In the genomic region with DNA sequence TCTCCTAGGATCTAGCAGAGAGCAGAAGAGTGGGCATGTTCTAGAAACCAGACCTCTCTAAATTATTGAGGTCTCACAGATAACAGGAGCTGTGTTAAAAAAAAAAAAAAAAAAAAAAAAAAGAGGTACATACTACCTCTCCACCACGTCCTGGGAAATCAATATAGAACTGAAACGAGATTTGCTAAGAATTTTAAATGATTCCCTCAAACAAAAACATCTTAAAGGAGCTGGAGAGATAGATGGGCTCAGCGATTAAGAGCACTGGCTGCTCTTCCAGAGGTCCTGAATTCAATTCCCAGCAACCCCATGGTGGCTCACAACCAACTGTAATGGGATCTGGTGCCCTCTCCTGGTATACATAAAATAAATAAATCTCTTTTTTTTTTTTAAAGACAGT, we compare ENCODE assay signal across 9 mouse cellular contexts. TPM values are rescaled to one million over a fixed set of nuclear protein-coding genes. Genes with fewer than 3 reads are reported as not detected.
DNase-seq lines count a peak whose midpoint lies in the region; ATAC-seq and TF ChIP-seq lines count a peak whose summit lies in the region.
"Had no signal": no experiment of that assay in that cellular context is flagged by ENCODE, and none has a peak within 500 bp of the region (broad histone marks: within the 10 kb centered on the region; RNA-seq: fewer than 3 reads in every experiment).

No protein-coding gene starts in this region.

- peak overlapping the region; percentile 67 for H3K4me2 ChIP-seq in kidney, embryonic 15.5 days
- H3K4me2 ChIP-seq in hindbrain, embryonic 15.5 days: peak overlapping the region; percentile 64
- H3K4me2 ChIP-seq in midbrain, postnatal 0 days (ENCODE audit: low read depth, low read length, poor library complexity, severe bottlenecking): peak overlapping the region; percentile 60

- peak overlapping the region; percentile 63; the same call in 1 of the 2 replicates for H3K9ac ChIP-seq in kidney, embryonic 15.5 days
- H3K9ac ChIP-seq in hindbrain, embryonic 15.5 days: peak overlapping the region; percentile 54; the same call in 1 of the 2 replicates
- 0 out of 2 replicates have a peak overlapping the region, but pooled peaks have one; percentile 55 for H3K9ac ChIP-seq in midbrain, postnatal 0 days (replicated peaks; ENCODE audit: low read length, poor library complexity, severe bottlenecking)

- H3K4me3 ChIP-seq in kidney, embryonic 15.5 days (replicated peaks): peak overlapping the region; percentile 94
- H3K4me3 ChIP-seq in hindbrain, embryonic 15.5 days: peak overlapping the region; percentile 69
- peak overlapping the region; percentile 61 for H3K4me3 ChIP-seq in midbrain, postnatal 0 days (ENCODE audit: low read depth, low read length)

- peak; percentile 45 for TF ChIP-seq CTCF in midbrain, postnatal 0 days (IDR thresholded peaks at IDR 0.05)

- H3K27me3 ChIP-seq in kidney, embryonic 15.5 days: no peaks in the 10 kb centered on the region
- no peaks in the 10 kb centered on the region for H3K27me3 ChIP-seq in hindbrain, embryonic 15.5 days
- H3K27me3 ChIP-seq in midbrain, postnatal 0 days (ENCODE audit: insufficient read depth, low read length): no peaks in the 10 kb centered on the region

- H3K9me3 ChIP-seq in kidney, embryonic 15.5 days (replicated peaks): no peaks in the 10 kb centered on the region
- no peaks in the 10 kb centered on the region for H3K9me3 ChIP-seq in hindbrain, embryonic 15.5 days
- H3K9me3 ChIP-seq in midbrain, postnatal 0 days (ENCODE audit: low read length): no peaks in the 10 kb centered on the region

- H3K36me3 ChIP-seq in kidney, embryonic 15.5 days: 0 out of 2 replicates have a peak, but pooled peaks cover 3% of the 10 kb centered on the region
- no peaks in the 10 kb centered on the region for H3K36me3 ChIP-seq in hindbrain, embryonic 15.5 days
- H3K36me3 ChIP-seq in midbrain, postnatal 0 days (ENCODE audit: insufficient read depth, low read length): no peaks in the 10 kb centered on the region

- ATAC-seq in kidney, embryonic 15.5 days (replicated peaks; ENCODE audit: low FRiP score): no peak
- ATAC-seq in hindbrain, embryonic 15.5 days (ENCODE audit: low FRiP score, low read depth): no peak
- no peak for ATAC-seq in midbrain, postnatal 0 days (ENCODE audit: low FRiP score)

- DNase-seq in kidney, postnatal 10 days: no peak
- DNase-seq in R1 (ENCODE audit: low read depth, low spot score): peak; percentile 32
- no peak for DNase-seq in midbrain, postnatal 0 days (ENCODE audit: low spot score)
- no peak for DNase-seq in ovary, adult 18-20 months (ENCODE audit: low spot score)
- no peak for DNase-seq in spleen, postnatal 14 days (ENCODE audit: low spot score in 2 of 2)
- no peak for DNase-seq in kidney, postnatal 4 days
- DNase-seq: adrenal gland, postnatal 14 days had no signal

- peaks cover 18% of the 10 kb centered on the region for H3K4me1 ChIP-seq in kidney, embryonic 15.5 days
- peaks cover 27% of the 10 kb centered on the region for H3K4me1 ChIP-seq in hindbrain, embryonic 15.5 days (replicated peaks)
- peaks cover 10% of the 10 kb centered on the region for H3K4me1 ChIP-seq in midbrain, postnatal 0 days (ENCODE audit: insufficient read depth, low read length)

- H3K27ac ChIP-seq in kidney, embryonic 15.5 days: peak overlapping the region; percentile 95
- peak overlapping the region; percentile 94 for H3K27ac ChIP-seq in hindbrain, embryonic 15.5 days (replicated peaks)
- H3K27ac ChIP-seq in midbrain, postnatal 0 days (ENCODE audit: low read depth, low read length): peak overlapping the region; percentile 89

- WGBS in kidney, embryonic 15.5 days: 74% methylated on average over 3 of the region's 3 CpGs
- 64% methylated on average over 3 of the region's 3 CpGs for WGBS in hindbrain, embryonic 15.5 days
- WGBS in midbrain, postnatal 0 days: 80% methylated on average over 3 of the region's 3 CpGs

RNA-seq across cellular contexts. Expression of a gene that starts 1.1 kb away (rescaled TPM):
- 72.3 and 75.2 TPM in 2 replicates for polyA plus RNA-seq in kidney, embryonic 15.5 days (2015; fragmentation: Nextera tagmentation; extraction: Ambion mirVana)
- polyA plus RNA-seq in hindbrain, embryonic 15.5 days (2015; fragmentation: Nextera tagmentation; extraction: Ambion mirVana): 59.0 and 64.0 TPM in 2 replicates
- 56.6 TPM in 2 replicates for total RNA-seq in midbrain, postnatal 0 days (2014; rRNA removed)
- polyA plus RNA-seq in midbrain, postnatal 0 days (2015; fragmentation: Nextera tagmentation; extraction: Ambion mirVana): 51.7 and 54.9 TPM in 2 replicates

RNA-seq across cellular contexts. Expression of a gene that starts 1.1 kb away (rescaled TPM):
- 39.0 TPM in 2 replicates for polyA plus RNA-seq in kidney, embryonic 15.5 days (2015; fragmentation: Nextera tagmentation; extraction: Ambion mirVana)
- 19.0 and 20.6 TPM in 2 replicates for polyA plus RNA-seq in hindbrain, embryonic 15.5 days (2015; fragmentation: Nextera tagmentation; extraction: Ambion mirVana)
- 36.3 and 39.5 TPM in 2 replicates for total RNA-seq in midbrain, postnatal 0 days (2014; rRNA removed)
- polyA plus RNA-seq in midbrain, postnatal 0 days (2015; fragmentation: Nextera tagmentation; extraction: Ambion mirVana): 10.0 and 10.2 TPM in 2 replicates

RNA-seq across cellular contexts. Expression of a gene that starts 44.8 kb away (rescaled TPM):
- 53.1 and 59.1 TPM in 2 replicates for polyA plus RNA-seq in kidney, embryonic 15.5 days (2015; fragmentation: Nextera tagmentation; extraction: Ambion mirVana)
- 20.1 and 20.5 TPM in 2 replicates for polyA plus RNA-seq in hindbrain, embryonic 15.5 days (2015; fragmentation: Nextera tagmentation; extraction: Ambion mirVana)
- total RNA-seq in midbrain, postnatal 0 days (2014; rRNA removed): 11.0 and 11.3 TPM in 2 replicates
- 15.8 and 17.2 TPM in 2 replicates for polyA plus RNA-seq in midbrain, postnatal 0 days (2015; fragmentation: Nextera tagmentation; extraction: Ambion mirVana)

RNA-seq across cellular contexts. Expression of a gene that starts 56.5 kb away (rescaled TPM):
- polyA plus RNA-seq in kidney, embryonic 15.5 days (2015; fragmentation: Nextera tagmentation; extraction: Ambion mirVana): 14.8 and 16.2 TPM in 2 replicates
- polyA plus RNA-seq in hindbrain, embryonic 15.5 days (2015; fragmentation: Nextera tagmentation; extraction: Ambion mirVana): 13.6 and 15.1 TPM in 2 replicates
- total RNA-seq in midbrain, postnatal 0 days (2014; rRNA removed): 26.6 and 30.7 TPM in 2 replicates
- 15.4 and 17.1 TPM in 2 replicates for polyA plus RNA-seq in midbrain, postnatal 0 days (2015; fragmentation: Nextera tagmentation; extraction: Ambion mirVana)
